Mouse (Mus musculus): ENCODE measurements at regions not wholly inside any gene's neighbourhood (a gene's known extent, or its start where the extent isn't known, plus 50 kb on each side); places are given as distances from the start of the nearest gene placed in this dataset.

GRCm38 (mm10) chr6:112108651-112109050 lies 164.9 kb upstream of the Lmcd1 start:
- WGBS: 82% methylated on average over 13 of the region's 13 CpGs
- no peak overlapping the region for H3K4me3 ChIP-seq (ENCODE audit: low read depth, low read length)
- no peaks in the 10 kb centered on the region for H3K9me3 ChIP-seq (ENCODE audit: low read length)
- H3K4me1 ChIP-seq (ENCODE audit: insufficient read depth, low read length): no peaks in the 10 kb centered on the region
- no peak for TF ChIP-seq CTCF (IDR thresholded peaks at IDR 0.05)
- DNase-seq (ENCODE audit: low spot score): peak; percentile 64
- no peak overlapping the region for H3K4me2 ChIP-seq (ENCODE audit: low read depth, low read length, poor library complexity, severe bottlenecking)
- no peak overlapping the region for H3K27ac ChIP-seq (ENCODE audit: low read depth, low read length)
- H3K9ac ChIP-seq (replicated peaks; ENCODE audit: low read length, poor library complexity, severe bottlenecking): no peak overlapping the region
- H3K36me3 ChIP-seq (ENCODE audit: insufficient read depth, low read length): no peaks in the 10 kb centered on the region
- H3K27me3 ChIP-seq (ENCODE audit: insufficient read depth, low read length): no peaks in the 10 kb centered on the region
- no peak for ATAC-seq (ENCODE audit: low FRiP score)

- WGBS: 57% methylated on average over 2 of the region's 2 CpGs
- Histone ChIP-seq H3K36me3 (ENCODE audit: insufficient read depth, low read length) (no peaks in the 10 kb centered on the region), H3K27ac (ENCODE audit: low read depth, low read length) (no peak overlapping the region), H3K27me3 (ENCODE audit: insufficient read depth, low read length) (no peaks in the 10 kb centered on the region), H3K9me3 (ENCODE audit: low read length) (no peaks in the 10 kb centered on the region), H3K4me2 (ENCODE audit: low read depth, low read length, poor library complexity, severe bottlenecking) (no peak overlapping the region), H3K4me3 (ENCODE audit: low read depth, low read length) (no peak overlapping the region), H3K4me1 (ENCODE audit: insufficient read depth, low read length) (no peaks in the 10 kb centered on the region), H3K9ac (replicated peaks; ENCODE audit: low read length, poor library complexity, severe bottlenecking) (no peak overlapping the region)
- TF ChIP-seq CTCF (IDR thresholded peaks at IDR 0.05): peak; percentile 48
- ATAC-seq (ENCODE audit: low FRiP score) (no peak), DNase-seq (ENCODE audit: low spot score) (peak; percentile 15)
Measured at GRCm38 (mm10) chr6:112119180-112119579, 154.4 kb upstream of the Lmcd1 start.

DNA sequence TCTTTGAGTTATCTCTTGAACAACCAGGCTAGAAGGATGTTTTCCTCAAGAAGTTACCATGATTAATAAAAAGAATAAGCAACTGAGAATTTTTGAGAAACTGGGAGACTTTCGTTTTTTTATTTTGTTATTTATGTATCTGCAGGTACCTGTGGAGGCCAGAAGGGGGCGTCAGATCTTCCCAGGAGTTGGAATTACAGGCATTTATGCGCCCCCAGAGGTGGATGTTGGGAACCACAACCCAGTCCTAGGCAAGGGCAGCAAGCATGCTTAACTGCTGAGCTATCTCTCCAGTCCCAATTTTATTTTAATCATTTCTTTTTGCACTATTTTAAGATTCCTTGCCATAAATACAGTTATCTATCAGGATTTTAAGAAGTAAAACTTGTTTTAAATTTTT lies 140.0 kb upstream of the Lmcd1 start:
- Histone ChIP-seq H3K4me2 (ENCODE audit: low read depth, low read length, poor library complexity, severe bottlenecking) (no peak overlapping the region), H3K9me3 (ENCODE audit: low read length) (no peaks in the 10 kb centered on the region), H3K9ac (replicated peaks; ENCODE audit: low read length, poor library complexity, severe bottlenecking) (no peak overlapping the region), H3K36me3 (ENCODE audit: insufficient read depth, low read length) (no peaks in the 10 kb centered on the region), H3K4me1 (ENCODE audit: insufficient read depth, low read length) (no peaks in the 10 kb centered on the region), H3K27ac (ENCODE audit: low read depth, low read length) (no peak overlapping the region), H3K4me3 (ENCODE audit: low read depth, low read length) (no peak overlapping the region), H3K27me3 (ENCODE audit: insufficient read depth, low read length) (no peaks in the 10 kb centered on the region)
- no peak for ATAC-seq (ENCODE audit: low FRiP score)
- DNase-seq (ENCODE audit: low spot score): no peak
- 28% methylated on average over 3 of the region's 3 CpGs for WGBS
- TF ChIP-seq CTCF (IDR thresholded peaks at IDR 0.05): peak; percentile 63

DNA sequence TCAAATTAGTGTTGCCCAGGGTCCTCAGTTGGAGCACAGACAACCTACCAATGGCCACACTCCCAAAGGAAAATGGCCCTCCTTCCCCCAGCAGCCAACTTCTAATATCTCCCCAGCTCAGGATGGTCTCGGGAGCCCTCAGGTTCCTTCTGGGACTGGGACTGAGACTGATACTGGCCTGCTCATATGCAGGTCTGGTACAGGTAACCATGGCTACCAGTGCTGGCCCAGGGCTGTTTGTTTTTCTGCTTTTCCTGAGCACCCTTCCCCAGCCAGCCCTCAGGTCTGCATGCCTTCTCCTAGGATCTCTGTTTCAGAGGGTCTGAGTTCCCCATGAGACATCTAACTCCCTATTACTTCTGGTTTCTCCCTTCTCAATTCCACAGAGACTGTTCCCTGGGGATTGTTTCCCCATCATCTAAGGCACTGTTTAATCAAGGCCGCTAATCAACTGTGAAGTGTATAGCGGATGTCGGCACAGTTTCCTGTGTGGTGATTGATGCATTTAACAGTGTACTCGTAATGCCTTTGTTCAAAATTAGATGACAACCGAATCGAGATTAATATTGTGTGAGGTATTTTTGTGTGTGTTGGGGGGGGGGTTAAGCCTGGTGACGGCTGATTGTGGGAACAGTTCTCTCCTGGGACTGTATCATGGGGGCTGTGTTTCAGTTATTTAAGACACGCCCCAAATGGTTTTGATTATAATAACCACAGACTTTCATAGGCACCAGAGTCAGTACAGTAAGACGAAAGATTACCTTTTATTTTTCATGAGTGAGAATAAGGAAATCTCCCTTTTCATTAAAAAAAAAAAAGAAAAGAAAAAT lies 120.8 kb upstream of the Lmcd1 start:
- Histone ChIP-seq H3K36me3 (ENCODE audit: insufficient read depth, low read length) (no peaks in the 10 kb centered on the region), H3K4me3 (ENCODE audit: low read depth, low read length) (no peak overlapping the region), H3K4me1 (ENCODE audit: insufficient read depth, low read length) (no peaks in the 10 kb centered on the region), H3K9me3 (ENCODE audit: low read length) (no peaks in the 10 kb centered on the region), H3K27me3 (ENCODE audit: insufficient read depth, low read length) (no peaks in the 10 kb centered on the region), H3K9ac (replicated peaks; ENCODE audit: low read length, poor library complexity, severe bottlenecking) (no peak overlapping the region), H3K27ac (ENCODE audit: low read depth, low read length) (no peak overlapping the region), H3K4me2 (ENCODE audit: low read depth, low read length, poor library complexity, severe bottlenecking) (no peak overlapping the region)
- ATAC-seq (ENCODE audit: low FRiP score): 0 out of 2 replicates have a peak, but pooled peaks have one; percentile 60
- no peak for TF ChIP-seq CTCF (IDR thresholded peaks at IDR 0.05)
- WGBS: 57% methylated on average over 10 of the region's 10 CpGs
- DNase-seq (ENCODE audit: low spot score): peak; percentile 49

DNA sequence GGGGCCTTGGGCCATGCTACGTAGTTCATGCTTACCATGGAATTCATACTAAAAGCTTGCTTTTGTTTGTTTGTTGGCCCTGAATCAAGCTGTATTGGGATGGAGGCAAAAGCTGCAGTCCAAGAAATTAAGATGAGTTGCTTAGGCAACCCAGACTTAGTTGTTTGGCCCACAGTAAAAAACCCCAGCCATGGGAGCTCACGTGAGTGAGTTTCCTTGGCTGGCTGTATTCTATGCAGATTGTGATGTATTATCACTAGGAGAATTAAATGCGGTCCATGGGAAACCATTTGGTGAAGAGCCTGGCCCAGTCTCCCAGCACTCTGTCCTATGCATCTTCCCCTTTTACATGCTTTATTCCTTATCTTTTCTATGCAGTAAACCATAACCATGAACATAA lies 106.1 kb upstream of the Lmcd1 start:
- WGBS: 65% methylated on average over 3 of the region's 3 CpGs

GRCm38 (mm10) chr6:112176344-112176743 lies 97.2 kb upstream of the Lmcd1 start:
- no peak for TF ChIP-seq CTCF (IDR thresholded peaks at IDR 0.05)
- Histone ChIP-seq H3K9ac (replicated peaks; ENCODE audit: low read length, poor library complexity, severe bottlenecking) (no peak overlapping the region), H3K27me3 (ENCODE audit: insufficient read depth, low read length) (no peaks in the 10 kb centered on the region), H3K4me3 (ENCODE audit: low read depth, low read length) (no peak overlapping the region), H3K27ac (ENCODE audit: low read depth, low read length) (no peak overlapping the region), H3K36me3 (ENCODE audit: insufficient read depth, low read length) (no peaks in the 10 kb centered on the region), H3K4me1 (ENCODE audit: insufficient read depth, low read length) (no peaks in the 10 kb centered on the region), H3K9me3 (ENCODE audit: low read length) (no peaks in the 10 kb centered on the region), H3K4me2 (ENCODE audit: low read depth, low read length, poor library complexity, severe bottlenecking) (no peak overlapping the region)
- WGBS: 34% methylated on average over 2 of the region's 2 CpGs
- ATAC-seq (ENCODE audit: low FRiP score) (no peak), DNase-seq (ENCODE audit: low spot score) (no peak)

More for the DNA sequence above, 106.1 kb upstream of the Lmcd1 start:
- Histone ChIP-seq H3K9me3 (ENCODE audit: low read length) (no peaks in the 10 kb centered on the region), H3K4me3 (ENCODE audit: low read depth, low read length) (no peak overlapping the region), H3K27ac (ENCODE audit: low read depth, low read length) (no peak overlapping the region), H3K27me3 (ENCODE audit: insufficient read depth, low read length) (no peaks in the 10 kb centered on the region), H3K4me2 (ENCODE audit: low read depth, low read length, poor library complexity, severe bottlenecking) (no peak overlapping the region), H3K36me3 (ENCODE audit: insufficient read depth, low read length) (no peaks in the 10 kb centered on the region), H3K9ac (replicated peaks; ENCODE audit: low read length, poor library complexity, severe bottlenecking) (no peak overlapping the region), H3K4me1 (ENCODE audit: insufficient read depth, low read length) (no peaks in the 10 kb centered on the region)
- DNase-seq (ENCODE audit: low spot score): peak; percentile 13
- no peak for TF ChIP-seq CTCF (IDR thresholded peaks at IDR 0.05)
- no peak for ATAC-seq (ENCODE audit: low FRiP score)

Measured in midbrain, postnatal 0 days (tissue).